29 mouse cellular contexts compared by ENCODE assay signal in the genomic region with DNA sequence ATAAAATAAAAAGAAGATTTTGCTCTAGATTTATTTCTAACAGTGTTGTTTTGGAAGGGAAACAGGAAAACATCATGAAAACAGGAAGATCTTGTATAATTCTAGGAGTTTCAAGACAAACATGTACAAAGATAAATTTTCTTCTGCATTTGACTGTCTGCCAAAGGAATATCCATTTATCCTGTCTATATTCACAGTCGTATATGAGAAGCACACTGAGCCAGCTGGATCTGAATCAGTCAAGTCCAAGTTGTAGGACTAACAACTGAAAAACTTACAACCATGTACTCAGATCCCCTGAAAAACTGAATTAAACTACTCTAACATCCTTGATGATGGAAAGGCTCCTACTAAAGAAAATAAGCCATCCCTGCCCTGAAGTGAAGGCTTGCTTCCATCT.
"Had no signal": no experiment of that assay in that cellular context is flagged by ENCODE, and none has a peak within 500 bp of the region (broad histone marks: within the 10 kb centered on the region; RNA-seq: fewer than 3 reads in every experiment).

No protein-coding gene starts in this region.

- H3K4me3 ChIP-seq: embryonic facial prominence, embryonic 10.5 days; embryonic facial prominence, embryonic 12.5 days; embryonic facial prominence, embryonic 13.5 days; embryonic facial prominence, embryonic 15.5 days; erythroblast, embryonic 14.5 days; forebrain, embryonic 10.5 days; forebrain, embryonic 12.5 days; forebrain, embryonic 13.5 days; forebrain, embryonic 15.5 days; gastrocnemius, adult 2 months; heart, adult 2 months had no signal

- H3K36me3 ChIP-seq: embryonic facial prominence, embryonic 10.5 days; embryonic facial prominence, embryonic 12.5 days; embryonic facial prominence, embryonic 13.5 days; embryonic facial prominence, embryonic 15.5 days; forebrain, embryonic 10.5 days; forebrain, embryonic 12.5 days; forebrain, embryonic 15.5 days had no signal

- H3K9ac ChIP-seq: embryonic facial prominence, embryonic 12.5 days; embryonic facial prominence, embryonic 13.5 days; embryonic facial prominence, embryonic 15.5 days; forebrain, embryonic 12.5 days; forebrain, embryonic 13.5 days; forebrain, embryonic 15.5 days; forebrain, postnatal 0 days had no signal

- H3K4me2 ChIP-seq: embryonic facial prominence, embryonic 12.5 days; embryonic facial prominence, embryonic 13.5 days; embryonic facial prominence, embryonic 15.5 days; forebrain, embryonic 12.5 days; forebrain, embryonic 13.5 days; forebrain, embryonic 15.5 days had no signal

- H3K4me1 ChIP-seq: embryonic facial prominence, embryonic 10.5 days; embryonic facial prominence, embryonic 12.5 days; embryonic facial prominence, embryonic 13.5 days; embryonic facial prominence, embryonic 15.5 days; forebrain, embryonic 10.5 days; forebrain, embryonic 12.5 days; forebrain, embryonic 13.5 days; forebrain, embryonic 15.5 days had no signal

- H3K9me3 ChIP-seq: embryonic facial prominence, embryonic 10.5 days; embryonic facial prominence, embryonic 12.5 days; embryonic facial prominence, embryonic 13.5 days; embryonic facial prominence, embryonic 15.5 days; forebrain, embryonic 10.5 days; forebrain, embryonic 12.5 days; forebrain, embryonic 13.5 days; forebrain, embryonic 15.5 days had no signal

- ATAC-seq: forebrain, embryonic 13.5 days; forebrain, embryonic 14.5 days; forebrain, embryonic 15.5 days; forebrain, embryonic 16.5 days; forebrain, postnatal 0 days had no signal

- H3K27me3 ChIP-seq: embryonic facial prominence, embryonic 12.5 days; embryonic facial prominence, embryonic 13.5 days; embryonic facial prominence, embryonic 15.5 days; forebrain, embryonic 12.5 days; forebrain, embryonic 13.5 days; forebrain, embryonic 15.5 days had no signal

- DNase-seq: cerebellum, adult 2 months; cerebellum, adult 8-10 months; cerebellum, adult 9-10 months; cerebellum, adult 9-11 months; cerebellum, postnatal 10 days; cerebellum, postnatal 14 days; cerebellum, postnatal 25 days; cerebellum, postnatal 36 days; embryo, embryonic 11 days; forebrain, postnatal 0 days; gastrocnemius, adult 2 months; gastrocnemius, postnatal 10 days; gastrocnemius, postnatal 14 days; gastrocnemius, postnatal 25 days; gastrocnemius, postnatal 36 days; heart, adult 11 months; heart, adult 18-20 months; heart, adult 2 months had no signal

- H3K27ac ChIP-seq: embryonic facial prominence, embryonic 10.5 days; embryonic facial prominence, embryonic 12.5 days; embryonic facial prominence, embryonic 13.5 days; embryonic facial prominence, embryonic 15.5 days; forebrain, embryonic 10.5 days; forebrain, embryonic 12.5 days; forebrain, embryonic 13.5 days; forebrain, embryonic 15.5 days; gastrocnemius, adult 2 months; heart, adult 2 months had no signal
